Mouse (Mus musculus) midbrain, embryonic 16.5 days (tissue): ENCODE results near the gene Sowahb. TPM values are rescaled to one million over a fixed set of nuclear protein-coding genes. Genes with fewer than 3 reads are reported as not detected.

Experiments used
- ATAC-seq: fragments of 200-750 bp; cut with Nextera tagmentation; 2 replicates; pipeline ENCODE4 v1.8.0; 2017; ENCODE audit warnings: moderate TSS enrichment
- H3K27ac ChIP-seq: fragments of 300-500 bp; sonication (generic); 2 replicates; pipeline ENCODE4 v1.5.1; 2014; ENCODE audit warnings: mild to moderate bottlenecking, low read length, mixed read lengths
- H3K27me3 ChIP-seq: fragments of 300-500 bp; sonication (generic); 2 replicates; pipeline ENCODE4 v1.6.1; 2014; ENCODE audit warnings: low read depth, low read length, mixed read lengths; ENCODE audit not compliant: control insufficient read depth, insufficient read depth
- H3K36me3 ChIP-seq: fragments of 300-500 bp; sonication (generic); 2 replicates; pipeline ENCODE4 v1.6.1; 2014; ENCODE audit warnings: mild to moderate bottlenecking, low read length, moderate library complexity, mixed read lengths; ENCODE audit not compliant: control insufficient read depth, insufficient read depth
- H3K4me1 ChIP-seq: fragments of 300-500 bp; sonication (generic); 2 replicates; pipeline ENCODE4 v1.6.1; 2014; ENCODE audit warnings: mild to moderate bottlenecking, low read length, mixed read lengths; ENCODE audit not compliant: control insufficient read depth, insufficient read depth
- H3K4me2 ChIP-seq: fragments of 300-500 bp; sonication (generic); 2 replicates; pipeline ENCODE4 v1.6.1; 2014; ENCODE audit warnings: mild to moderate bottlenecking, low read length, mixed read lengths
- H3K4me3 ChIP-seq: fragments of 300-500 bp; sonication (generic); 2 replicates; pipeline ENCODE4 v1.5.1; 2014; ENCODE audit warnings: low read depth, mild to moderate bottlenecking, low read length, moderate library complexity, mixed read lengths
- H3K9ac ChIP-seq: fragments of 300-500 bp; sonication (generic); 2 replicates; pipeline ENCODE4 v1.6.1; 2014; ENCODE audit warnings: low read depth, low read length, mixed read lengths
- H3K9me3 ChIP-seq: fragments of 300-500 bp; sonication (generic); replicated peaks from 2 replicates; pipeline ENCODE4 v1.6.1; 2014; ENCODE audit warnings: mild to moderate bottlenecking, low read length, mixed read lengths; ENCODE audit not compliant: control insufficient read depth, poor library complexity, severe bottlenecking
- WGBS: fragments of 180-500 bp; shearing (Covaris S2); extraction: QIAGEN DNeasy Blood & Tissue Kit; methylation state at CpG from one replicate; pipeline ENCODE4 v1.1.7; 2014; 5-methylcytosine and 5-hydroxymethylcytosine counted together
- polyA plus RNA-seq: library from polyadenylated mRNA; unstranded; fragments of >200 nt; fragmentation: Nextera tagmentation; extraction: Ambion mirVana; gene quantifications from 2 replicates; pipeline ENCODE4 v1.2.1, GENCODE M21; 2015

Gene Sowahb
- polyA plus RNA-seq, 1 experiment from 2014 or later, result not detected

DNA sequence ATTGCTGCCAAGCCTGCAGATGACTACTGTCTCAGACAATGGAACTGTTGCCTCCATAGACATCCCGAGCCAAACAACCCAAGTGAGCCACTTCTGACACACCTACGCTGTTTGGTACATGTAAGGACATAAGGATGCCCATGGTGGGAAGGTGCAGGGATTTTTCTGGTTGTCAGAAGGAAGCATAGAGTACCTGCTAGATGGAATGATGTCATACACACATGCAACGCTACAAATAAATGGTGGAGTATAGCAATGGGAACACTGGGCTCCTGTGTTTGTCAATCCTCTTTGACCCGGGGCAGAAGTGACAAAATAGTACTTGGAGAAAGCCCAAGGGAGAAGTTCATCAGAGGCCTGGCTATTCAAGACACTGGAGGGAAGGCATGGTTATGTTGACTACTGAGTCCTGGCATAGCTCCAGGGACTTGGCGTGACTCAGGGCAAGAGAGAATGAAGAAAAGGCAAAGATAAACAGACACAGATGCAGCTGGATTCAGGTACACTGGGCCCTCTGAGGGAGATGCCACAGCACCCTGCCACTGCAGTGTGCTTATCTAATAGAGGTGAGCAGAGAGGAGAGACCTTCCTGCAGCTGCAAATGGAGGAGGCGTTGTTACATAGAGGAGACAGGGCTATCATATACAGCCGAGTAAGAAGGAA, 33.0 kb upstream of the Sowahb start:
- no peaks in the 10 kb centered on the region for H3K9me3 ChIP-seq
- ATAC-seq, result no peak
- H3K27ac ChIP-seq, result no peak overlapping the region
- H3K4me1 ChIP-seq, result no peaks in the 10 kb centered on the region
- 88% methylated on average over 7 of the region's 7 CpGs for WGBS
- no peak overlapping the region for H3K4me2 ChIP-seq
- H3K4me3 ChIP-seq, result no peak overlapping the region
- H3K36me3 ChIP-seq, result no peaks in the 10 kb centered on the region
- H3K9ac ChIP-seq, result no peak overlapping the region
- no peaks in the 10 kb centered on the region for H3K27me3 ChIP-seq

DNA sequence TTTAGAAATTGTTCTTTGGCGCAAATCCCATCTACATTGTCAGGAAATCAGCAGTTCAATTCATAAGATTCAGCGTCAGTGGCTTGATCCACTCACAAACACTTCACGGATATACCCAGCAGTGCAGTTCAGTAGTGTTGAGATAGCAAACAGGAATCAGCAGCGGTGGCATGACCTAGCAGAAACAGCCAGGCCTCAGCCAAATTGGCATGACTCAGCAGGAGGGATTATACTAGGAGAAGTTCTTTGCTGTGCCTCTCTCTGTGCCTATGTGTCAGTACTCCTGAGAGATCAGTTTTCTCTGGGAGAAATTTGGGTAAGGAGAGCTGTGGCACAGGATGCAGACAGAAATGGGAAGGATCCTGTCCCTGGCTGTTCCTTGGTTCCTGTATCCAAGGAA, 16.0 kb upstream of the Sowahb start:
- Histone ChIP-seq H3K9me3 (peaks cover 3% of the 10 kb centered on the region; the same call in 1 of the 2 replicates), H3K9ac (no peak overlapping the region), H3K36me3 (no peaks in the 10 kb centered on the region), H3K27me3 (no peaks in the 10 kb centered on the region), H3K4me1 (no peaks in the 10 kb centered on the region), H3K27ac (no peak overlapping the region), H3K4me2 (no peak overlapping the region), H3K4me3 (no peak overlapping the region)
- 93% methylated on average over 4 of the region's 4 CpGs for WGBS
- no peak for ATAC-seq

GRCm38 (mm10) chr5:93053606-93054397, 9.0 kb upstream of the Sowahb start:
- ATAC-seq, result no peak
- Histone ChIP-seq H3K36me3 (no peaks in the 10 kb centered on the region), H3K4me1 (no peaks in the 10 kb centered on the region), H3K27me3 (peaks cover 5% of the 10 kb centered on the region; the same call in 1 of the 2 replicates), H3K4me3 (no peak overlapping the region), H3K9ac (no peak overlapping the region), H3K9me3 (peaks cover 3% of the 10 kb centered on the region; the same call in 1 of the 2 replicates), H3K4me2 (no peak overlapping the region), H3K27ac (no peak overlapping the region)
- WGBS, result 48% methylated on average over 8 of the region's 8 CpGs

DNA sequence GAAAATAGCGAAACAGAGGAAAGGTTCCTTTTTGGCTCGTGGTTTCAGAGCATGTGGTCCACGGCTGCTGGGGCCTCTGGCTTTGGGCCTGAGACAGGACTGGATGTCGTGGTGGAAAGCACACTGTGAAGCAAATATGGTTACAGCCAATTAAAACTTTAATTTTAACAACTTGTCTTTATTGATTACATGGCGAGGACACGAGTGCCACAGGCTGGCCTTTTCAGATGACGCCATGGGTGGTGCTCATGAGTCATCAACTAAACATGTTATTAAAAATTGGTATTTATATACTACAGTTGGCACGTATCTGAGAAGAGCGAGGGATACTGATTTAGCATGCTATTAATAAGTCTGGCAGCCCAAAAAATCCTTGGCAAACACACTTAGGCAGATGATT, 7.1 kb upstream of the Sowahb start:
- H3K4me1 ChIP-seq, result no peaks in the 10 kb centered on the region
- 85% methylated on average over 9 of the region's 9 CpGs for WGBS
- H3K9me3 ChIP-seq, result peaks cover 2% of the 10 kb centered on the region; the same call in 1 of the 2 replicates
- no peak overlapping the region for H3K4me2 ChIP-seq
- no peak overlapping the region for H3K9ac ChIP-seq
- ATAC-seq, result no peak
- peaks cover 6% of the 10 kb centered on the region; the same call in 1 of the 2 replicates for H3K27me3 ChIP-seq
- no peak overlapping the region for H3K27ac ChIP-seq
- no peaks in the 10 kb centered on the region for H3K36me3 ChIP-seq
- no peak overlapping the region for H3K4me3 ChIP-seq

DNA sequence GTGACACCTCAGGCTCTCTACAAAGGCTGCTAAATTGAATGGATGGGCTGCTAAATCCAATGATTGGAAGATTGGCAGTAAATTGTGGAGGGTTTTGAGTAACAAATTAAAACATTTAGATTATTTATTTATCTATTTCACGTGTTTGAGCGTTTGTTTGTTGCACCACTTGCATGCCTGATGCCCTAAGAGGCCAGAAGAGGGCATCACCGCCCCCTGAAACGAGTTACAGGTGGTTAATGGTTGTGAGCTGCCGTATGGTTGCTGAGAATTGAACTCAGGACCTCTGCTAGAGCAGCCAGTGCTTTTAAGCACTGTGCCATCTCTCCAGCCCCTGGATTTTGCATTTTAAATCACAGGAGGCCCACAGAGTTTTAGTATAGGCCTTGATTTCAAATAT, 6.2 kb upstream of the Sowahb start:
- H3K4me1 ChIP-seq, result no peaks in the 10 kb centered on the region

DNA sequence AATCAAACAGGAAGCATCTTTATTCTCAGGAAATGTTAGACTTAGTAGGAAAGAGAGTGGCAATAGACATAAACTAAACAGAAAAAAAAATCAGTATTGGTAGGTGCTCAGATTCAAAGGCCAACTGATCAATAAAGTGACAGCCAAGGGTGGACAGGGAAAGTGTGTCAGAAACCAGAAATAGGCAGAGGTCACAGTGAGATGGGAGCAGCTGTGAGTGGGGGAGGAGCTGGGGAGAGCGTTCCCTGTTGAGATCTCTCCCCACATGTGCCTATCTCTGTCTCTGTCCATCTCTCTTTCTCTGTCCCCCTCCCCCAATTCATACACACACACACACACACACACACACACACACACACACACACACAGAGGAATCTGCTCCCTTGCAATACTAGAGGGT, 5.1 kb upstream of the Sowahb start:
- Histone ChIP-seq H3K4me3 (no peak overlapping the region), H3K36me3 (no peaks in the 10 kb centered on the region), H3K4me2 (no peak overlapping the region), H3K27me3 (peaks cover 17% of the 10 kb centered on the region), H3K9me3 (no peaks in the 10 kb centered on the region), H3K27ac (no peak overlapping the region), H3K9ac (no peak overlapping the region), H3K4me1 (peaks cover 4% of the 10 kb centered on the region)
- 76% methylated on average over 1 of the region's 1 CpGs for WGBS
- no peak for ATAC-seq

More for the DNA sequence above, 6.2 kb upstream of the Sowahb start:
- Histone ChIP-seq H3K27ac (no peak overlapping the region), H3K27me3 (peaks cover 12% of the 10 kb centered on the region), H3K4me3 (no peak overlapping the region), H3K9ac (no peak overlapping the region), H3K9me3 (no peaks in the 10 kb centered on the region), H3K36me3 (no peaks in the 10 kb centered on the region), H3K4me2 (no peak overlapping the region)
- ATAC-seq, result no peak
- 51% methylated on average over 5 of the region's 5 CpGs for WGBS

DNA sequence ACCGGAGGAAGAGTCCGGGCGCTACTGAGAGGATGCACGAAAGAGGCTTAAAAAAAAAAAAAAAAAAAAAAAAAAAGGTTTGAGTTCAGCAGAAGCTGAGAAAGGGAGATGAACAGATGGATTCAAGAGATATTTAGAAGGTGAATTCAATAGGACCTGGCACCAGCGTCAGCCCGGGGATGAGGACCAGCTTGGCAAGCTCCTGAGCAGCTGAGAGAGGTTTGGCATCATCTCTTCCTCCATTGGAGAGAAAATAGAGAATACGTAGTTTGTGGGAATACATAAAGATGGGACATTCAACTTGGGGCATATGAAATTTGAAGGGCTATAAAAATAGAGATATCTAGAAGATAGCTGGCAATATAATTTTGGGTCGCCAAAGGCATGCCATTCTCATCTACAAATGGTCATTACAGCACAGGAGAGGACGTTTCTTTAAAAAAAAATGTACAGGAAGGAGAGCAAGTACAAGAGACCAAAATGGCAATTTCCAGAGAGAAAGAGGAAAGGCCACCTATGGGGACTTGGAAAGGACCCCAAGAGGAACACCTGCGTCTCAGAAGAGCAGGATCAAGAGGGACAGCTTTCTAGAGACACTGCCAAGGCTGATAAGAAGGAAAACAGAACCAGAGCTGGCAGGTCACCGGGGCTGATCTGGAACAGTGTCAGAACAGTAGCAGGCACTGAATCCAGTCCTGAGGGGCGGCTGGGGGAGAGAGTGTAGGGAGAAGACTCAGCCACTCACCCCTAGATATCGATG, 3.8 kb upstream of the Sowahb start:
- Histone ChIP-seq H3K9me3 (no peaks in the 10 kb centered on the region), H3K4me1 (peaks cover 16% of the 10 kb centered on the region), H3K4me3 (no peak overlapping the region), H3K27me3 (peaks cover 30% of the 10 kb centered on the region), H3K27ac (no peak overlapping the region), H3K4me2 (no peak overlapping the region), H3K36me3 (no peaks in the 10 kb centered on the region), H3K9ac (no peak overlapping the region)
- 69% methylated on average over 13 of the region's 13 CpGs for WGBS
- ATAC-seq, result no peak

- WGBS, result 26% methylated on average over 5 of the region's 5 CpGs
- Histone ChIP-seq H3K27ac (no peak overlapping the region), H3K4me2 (no peak overlapping the region), H3K4me3 (no peak overlapping the region), H3K9me3 (no peaks in the 10 kb centered on the region), H3K27me3 (peaks cover 44% of the 10 kb centered on the region), H3K36me3 (no peaks in the 10 kb centered on the region), H3K9ac (no peak overlapping the region), H3K4me1 (peaks cover 16% of the 10 kb centered on the region)
- no peak for ATAC-seq
Observed at GRCm38 (mm10) chr5:93046306-93046845, 1.6 kb upstream of the Sowahb start.
